Mouse (Mus musculus): ENCODE measurements around the gene Hist3h2a.

Hist3h2a gene

DNA sequence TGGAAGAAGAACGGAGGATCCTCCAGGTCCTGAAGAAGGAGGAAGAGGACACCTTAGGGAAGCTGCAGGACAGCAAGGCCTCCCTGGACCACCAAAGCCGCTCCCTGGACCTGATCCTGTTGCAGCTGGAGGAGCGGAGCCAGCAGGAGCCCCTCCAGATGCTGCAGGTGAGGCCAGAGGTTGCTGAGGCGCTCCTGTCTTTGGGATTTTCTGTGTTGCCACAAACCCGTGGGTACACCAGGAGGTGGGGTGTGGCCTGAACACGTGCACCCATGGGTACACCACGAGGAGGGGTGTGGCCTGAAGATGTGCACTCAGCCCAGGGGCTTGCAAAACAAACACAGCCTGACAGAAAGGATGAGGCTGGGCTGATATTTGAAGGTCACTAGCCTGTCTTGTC is 14.1 kb downstream of the Hist3h2a start:
- no peak for DNase-seq (ENCODE audit: low read depth, low spot score)

DNA sequence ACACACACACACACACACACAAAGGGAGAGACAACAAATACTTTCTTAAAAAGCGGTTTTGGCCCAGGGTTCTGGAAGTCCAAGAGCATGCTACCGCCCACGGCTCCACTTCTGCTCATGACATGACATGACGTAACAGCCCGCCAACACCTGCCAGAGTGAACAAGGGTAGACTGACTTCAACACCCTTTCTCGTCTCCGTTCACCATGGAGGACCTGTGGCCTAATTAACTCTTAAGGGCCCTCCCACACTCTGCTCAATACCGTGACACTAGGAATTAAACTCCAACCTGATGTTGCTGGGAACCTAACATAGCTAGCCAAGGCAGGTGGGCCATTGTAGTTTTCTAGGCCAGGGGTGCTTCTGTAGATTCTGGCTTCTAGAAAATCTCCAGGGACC is 14.5 kb downstream of the Hist3h2a start:
- no peak for DNase-seq (ENCODE audit: low read depth, low spot score)

DNA sequence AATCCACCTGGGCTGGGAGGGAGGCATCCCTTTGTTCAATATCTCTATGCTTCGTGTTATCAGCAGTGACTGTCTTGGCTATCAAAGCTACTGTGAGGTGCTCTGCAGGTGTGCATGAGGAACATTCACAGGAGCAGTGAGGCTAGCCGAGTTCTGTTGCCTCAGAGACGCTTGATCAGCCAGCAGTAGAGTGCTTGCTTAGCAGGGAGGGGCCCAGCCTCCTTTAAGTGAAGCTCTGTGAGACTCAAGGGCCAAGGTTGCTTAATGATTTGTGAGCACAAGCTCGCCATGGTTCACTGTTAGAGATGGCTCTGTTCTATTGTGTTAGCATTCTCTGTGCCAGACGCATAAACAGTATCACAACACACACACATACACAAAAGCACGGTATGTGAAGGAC is 15.2 kb downstream of the Hist3h2a start:
- DNase-seq (ENCODE audit: low read depth, low spot score) = no peak

DNA sequence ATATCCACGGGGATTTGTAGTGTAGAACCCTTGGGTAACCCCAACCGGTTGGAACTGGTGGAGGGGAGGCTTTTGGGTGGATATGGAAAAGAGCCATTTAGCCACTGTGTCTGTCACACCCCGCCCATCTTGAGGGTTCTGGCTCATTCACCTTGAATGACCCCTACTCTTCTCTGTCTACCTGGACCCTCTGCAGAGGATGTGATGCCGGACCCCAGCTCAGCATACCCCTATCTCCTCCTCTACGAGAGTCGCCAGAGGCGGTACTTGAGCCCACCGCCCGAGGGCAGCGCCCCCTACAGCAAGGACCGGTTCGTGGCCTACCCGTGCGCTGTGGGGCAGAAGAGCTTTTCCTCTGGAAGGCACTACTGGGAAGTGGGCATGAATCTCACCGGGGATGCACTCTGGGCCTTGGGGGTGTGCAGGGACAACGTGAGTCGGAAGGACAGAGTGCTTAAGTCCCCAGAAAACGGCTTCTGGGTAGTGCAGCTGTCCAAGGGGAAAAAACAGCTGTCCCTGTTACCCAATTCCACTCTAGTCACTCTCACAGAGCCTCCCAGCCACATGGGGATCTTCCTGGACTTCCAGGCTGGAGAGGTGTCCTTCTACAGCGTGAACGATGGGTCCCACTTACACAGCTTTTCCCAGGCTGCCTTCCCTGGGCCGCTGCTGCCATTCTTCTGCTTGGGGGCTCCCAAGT is 16.5 kb downstream of the Hist3h2a start:
- DNase-seq (ENCODE audit: low read depth, low spot score) = peak; percentile 29

DNA sequence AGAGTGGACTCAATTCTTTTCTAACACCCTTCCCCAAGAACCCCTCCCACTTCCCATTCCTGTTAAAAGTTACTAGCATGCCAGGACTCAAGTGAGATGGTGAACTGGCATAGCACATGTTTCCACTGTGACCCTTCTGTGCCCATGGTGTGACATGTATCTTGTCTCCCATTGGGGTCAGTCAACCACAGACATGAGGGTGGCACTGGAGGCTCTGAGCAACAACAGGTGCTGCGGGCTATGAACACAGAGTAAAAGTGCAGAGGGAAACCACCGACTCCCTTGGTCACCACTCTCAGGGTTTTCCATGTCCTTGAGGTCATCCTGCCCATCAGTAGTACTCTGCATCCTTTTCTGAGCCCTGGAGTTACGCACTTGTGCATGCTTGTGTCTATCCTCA is 17.3 kb downstream of the Hist3h2a start:
- DNase-seq (ENCODE audit: low read depth, low spot score) = no peak

DNA sequence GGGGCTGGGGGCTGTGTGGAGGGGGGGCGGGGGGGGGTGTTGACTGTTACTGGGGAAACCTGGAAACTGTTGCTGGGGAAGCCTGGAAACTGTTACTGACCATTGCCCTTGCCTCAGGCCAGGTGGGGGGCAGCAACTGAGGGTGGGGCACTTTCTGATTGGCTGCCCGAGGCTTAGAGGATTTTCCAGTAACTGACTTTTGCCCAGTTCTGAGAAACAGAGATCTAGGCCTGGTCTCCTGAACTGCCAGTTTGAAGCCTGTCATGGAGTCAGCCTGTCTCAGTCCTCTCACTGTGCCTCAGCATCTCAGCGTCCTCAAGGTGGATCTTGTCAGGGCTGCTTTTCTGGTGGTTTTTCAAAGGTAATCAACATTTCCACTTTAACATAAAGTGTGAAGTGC is 19.9 kb downstream of the Hist3h2a start:
- DNase-seq (ENCODE audit: low read depth, low spot score) = no peak

DNA sequence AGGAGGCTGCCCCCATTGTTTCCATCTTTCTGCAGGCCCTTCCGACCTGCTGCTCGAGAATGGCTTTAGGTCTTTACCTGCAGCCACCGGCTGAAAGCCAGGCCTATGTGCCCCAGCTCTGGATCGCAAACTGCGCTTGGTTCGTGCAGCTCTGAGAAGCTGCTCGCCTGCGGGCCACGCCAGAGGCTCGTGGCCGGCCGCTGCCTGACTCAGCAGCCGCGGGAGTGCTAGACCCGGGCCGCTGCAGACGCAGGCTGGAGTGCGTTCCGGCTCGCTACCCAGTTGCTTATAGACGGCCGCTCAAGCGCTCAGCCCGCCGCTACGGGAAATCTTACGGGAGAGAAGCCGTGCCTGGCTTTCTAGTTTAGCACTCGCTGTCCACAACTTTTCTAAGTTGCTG is 22.7 kb downstream of the Hist3h2a start:
- DNase-seq (ENCODE audit: low read depth, low spot score) = peak; percentile 44

DNA sequence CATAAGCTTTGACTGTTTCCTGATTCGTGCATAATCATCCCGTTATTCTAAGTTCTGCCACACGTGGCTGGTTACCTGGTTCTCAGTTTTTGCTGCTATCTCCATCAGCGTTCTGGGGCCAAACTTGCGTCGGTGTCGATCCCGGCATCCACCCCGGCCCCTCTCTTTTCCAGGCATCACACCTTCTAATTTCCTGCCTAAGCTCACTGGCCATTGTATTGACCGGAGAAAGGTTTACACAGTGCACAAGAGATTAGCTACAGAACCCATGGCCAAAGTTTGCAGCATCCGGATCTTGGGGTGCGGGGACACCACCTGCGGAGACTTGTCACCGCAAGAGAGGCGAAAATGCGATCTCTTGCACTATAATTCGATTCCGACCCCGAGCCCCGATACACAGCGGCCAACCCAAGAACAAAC is 23.1 kb downstream of the Hist3h2a start:
- DNase-seq (ENCODE audit: low read depth, low spot score) = no peak

DNA sequence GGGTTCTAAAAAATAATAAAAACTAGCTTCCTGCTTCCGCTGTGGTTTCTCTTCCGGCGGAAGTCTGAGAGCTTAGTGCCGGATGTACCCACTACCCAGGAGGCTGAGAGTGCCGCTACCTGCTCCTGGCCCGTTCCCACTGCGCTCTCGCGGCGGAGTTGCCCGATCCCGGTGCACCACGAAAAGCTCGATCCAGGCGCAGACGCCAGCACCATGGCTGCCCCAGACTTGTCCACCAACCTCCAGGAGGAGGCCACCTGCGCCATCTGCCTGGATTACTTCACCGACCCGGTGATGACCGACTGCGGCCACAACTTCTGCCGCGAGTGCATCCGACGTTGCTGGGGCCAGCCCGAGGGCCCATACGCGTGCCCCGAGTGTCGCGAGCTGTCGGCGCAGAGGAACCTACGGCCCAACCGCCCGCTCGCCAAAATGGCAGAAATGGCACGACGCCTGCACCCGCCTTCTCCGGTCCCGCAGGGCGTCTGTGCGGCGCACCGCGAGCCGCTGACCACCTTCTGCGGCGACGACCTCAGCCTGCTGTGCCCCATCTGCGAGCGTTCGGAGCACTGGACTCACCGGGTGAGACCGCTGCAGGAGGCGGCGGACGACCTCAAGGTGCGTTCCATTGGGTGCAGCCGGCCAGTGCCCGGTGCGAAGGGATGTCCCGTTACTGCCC is 23.7 kb downstream of the Hist3h2a start, which contains the start of gene Trim11:
TSS of gene Trim11 (plus strand) at position 67 of the 679 bp plus-strand sequence.
- DNase-seq (ENCODE audit: low read depth, low spot score) = peak; percentile 89

DNA sequence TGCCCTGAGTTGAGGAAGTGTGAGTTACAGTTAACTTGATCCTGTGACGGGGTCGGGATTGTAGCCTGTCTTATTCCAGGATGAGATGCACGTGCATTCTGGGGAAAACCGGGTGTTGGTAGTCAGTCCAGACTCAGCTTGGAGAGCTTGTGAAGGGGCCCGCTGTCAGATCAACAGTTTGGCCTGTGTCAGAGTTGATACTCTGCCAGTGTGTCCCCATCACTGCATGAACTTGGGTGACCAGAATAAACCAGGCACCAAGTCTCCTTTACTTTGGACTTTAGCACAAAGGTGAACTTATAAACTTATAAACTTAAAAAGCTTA is 24.2 kb downstream of the Hist3h2a start:
- DNase-seq (ENCODE audit: low read depth, low spot score) = peak; percentile 25

DNA sequence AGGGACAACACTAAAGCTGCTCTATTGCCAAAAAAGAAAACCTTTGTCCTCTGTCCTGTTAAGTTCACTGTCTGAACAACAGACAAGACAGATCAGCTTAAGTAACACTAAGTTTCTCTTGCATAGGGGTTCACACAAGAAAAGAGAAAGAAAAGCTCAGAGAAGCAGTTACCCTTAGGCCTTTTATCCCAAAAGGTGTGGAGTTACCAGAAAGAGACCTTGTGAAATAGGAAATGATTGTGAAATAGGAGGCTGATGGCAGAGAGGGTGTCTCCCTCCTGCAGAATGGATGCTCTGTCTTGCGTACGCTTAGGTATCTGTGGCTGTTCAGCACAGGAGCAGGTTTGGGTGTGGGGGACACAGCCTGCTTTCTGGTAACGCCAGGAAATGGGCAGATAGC is 24.7 kb downstream of the Hist3h2a start:
- DNase-seq (ENCODE audit: low read depth, low spot score) = no peak

DNA sequence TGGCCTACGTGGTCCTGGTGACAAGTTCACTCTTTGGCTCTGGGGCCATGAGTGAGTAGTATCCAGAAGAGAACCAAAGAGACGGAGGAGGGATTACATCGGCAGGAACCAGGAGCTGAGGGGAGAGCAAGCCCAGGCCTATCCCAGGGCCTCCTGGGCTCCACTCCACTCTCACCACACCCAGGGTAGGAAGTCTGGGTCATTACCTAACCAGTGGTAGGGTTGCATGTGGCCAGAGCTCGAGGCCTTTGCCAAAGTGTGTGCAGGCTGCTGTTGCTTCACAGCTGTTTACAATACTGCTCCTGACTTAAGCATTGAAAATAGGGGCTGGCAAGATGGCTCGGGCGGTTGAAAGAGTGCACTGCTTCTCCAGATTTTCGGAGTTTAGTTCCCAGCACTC is 25.2 kb downstream of the Hist3h2a start:
- DNase-seq (ENCODE audit: low read depth, low spot score) = no peak

DNA sequence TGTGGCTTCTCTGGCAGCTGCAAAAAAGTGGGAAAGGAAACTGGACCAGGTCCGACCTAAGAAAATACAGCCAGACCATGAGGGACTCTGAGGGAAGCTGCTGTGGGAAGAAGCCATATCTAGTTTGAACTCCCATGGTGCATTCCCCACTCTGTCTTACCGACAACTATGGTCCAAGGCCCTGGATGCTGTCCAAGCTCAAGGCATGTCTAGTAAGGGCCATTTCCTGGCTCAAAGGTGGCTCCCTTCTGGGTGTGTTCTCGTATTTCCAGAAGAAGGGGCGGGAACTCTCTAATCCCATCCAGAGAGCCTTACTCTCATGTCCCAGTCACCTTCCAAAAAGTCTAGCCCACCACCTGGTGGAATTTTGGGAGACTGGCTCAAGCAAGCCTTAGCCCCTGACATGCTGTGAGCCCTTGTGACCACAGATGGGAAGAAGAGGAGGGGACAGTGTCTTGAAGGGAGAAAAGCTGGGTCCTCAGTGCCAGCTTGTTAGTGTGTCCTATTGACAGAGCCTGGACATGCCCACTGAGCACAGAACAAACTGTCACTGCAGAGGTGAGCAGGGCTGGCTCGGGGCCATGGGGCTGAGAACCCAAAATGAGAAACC is 26.0 kb downstream of the Hist3h2a start:
- peak; percentile 32 for DNase-seq (ENCODE audit: low read depth, low spot score)

DNA sequence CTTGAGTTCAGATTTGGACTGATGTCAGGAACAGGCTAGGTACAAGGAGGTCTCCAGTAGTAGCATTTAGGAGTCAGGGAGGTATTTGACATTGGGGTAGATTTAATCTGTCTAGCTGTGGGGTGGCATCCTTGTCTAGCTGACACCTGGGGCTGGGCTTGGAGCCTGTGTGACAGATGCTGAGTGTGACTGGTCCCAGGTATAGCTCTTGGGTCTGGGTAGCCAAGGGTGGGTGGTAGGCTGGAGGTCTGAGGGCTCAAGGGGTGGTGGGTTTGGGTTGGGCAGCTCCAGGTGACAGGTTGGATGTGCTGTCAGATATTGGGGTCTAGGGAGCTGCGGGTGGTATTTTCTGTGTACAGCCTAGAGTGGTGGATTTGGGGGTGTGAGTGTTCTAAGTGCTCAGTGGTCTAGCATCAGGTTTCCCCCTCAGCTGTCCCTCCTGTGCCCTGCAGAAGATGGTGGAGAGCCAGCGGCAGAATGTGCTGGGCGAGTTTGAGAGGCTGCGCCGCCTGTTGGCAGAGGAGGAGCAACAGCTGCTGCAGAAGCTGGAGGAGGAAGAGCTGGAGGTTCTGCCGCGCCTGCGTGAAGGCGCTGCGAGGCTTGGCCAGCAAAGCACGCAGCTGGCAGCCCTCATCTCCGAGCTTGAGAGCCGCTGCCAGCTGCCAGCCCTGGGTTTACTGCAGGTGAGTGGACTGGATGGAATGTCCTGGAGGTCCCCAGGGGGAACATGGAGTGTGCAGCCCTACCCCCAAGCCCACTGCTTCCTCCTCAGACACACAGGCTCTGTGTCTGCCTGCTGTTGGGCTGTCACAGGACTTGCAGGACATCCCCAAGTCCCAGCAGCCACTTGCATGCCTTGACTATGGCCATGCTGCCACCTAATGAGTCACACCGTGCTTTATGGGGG is 27.3 kb downstream of the Hist3h2a start:
- peak; percentile 66 for DNase-seq (ENCODE audit: low read depth, low spot score)

DNA sequence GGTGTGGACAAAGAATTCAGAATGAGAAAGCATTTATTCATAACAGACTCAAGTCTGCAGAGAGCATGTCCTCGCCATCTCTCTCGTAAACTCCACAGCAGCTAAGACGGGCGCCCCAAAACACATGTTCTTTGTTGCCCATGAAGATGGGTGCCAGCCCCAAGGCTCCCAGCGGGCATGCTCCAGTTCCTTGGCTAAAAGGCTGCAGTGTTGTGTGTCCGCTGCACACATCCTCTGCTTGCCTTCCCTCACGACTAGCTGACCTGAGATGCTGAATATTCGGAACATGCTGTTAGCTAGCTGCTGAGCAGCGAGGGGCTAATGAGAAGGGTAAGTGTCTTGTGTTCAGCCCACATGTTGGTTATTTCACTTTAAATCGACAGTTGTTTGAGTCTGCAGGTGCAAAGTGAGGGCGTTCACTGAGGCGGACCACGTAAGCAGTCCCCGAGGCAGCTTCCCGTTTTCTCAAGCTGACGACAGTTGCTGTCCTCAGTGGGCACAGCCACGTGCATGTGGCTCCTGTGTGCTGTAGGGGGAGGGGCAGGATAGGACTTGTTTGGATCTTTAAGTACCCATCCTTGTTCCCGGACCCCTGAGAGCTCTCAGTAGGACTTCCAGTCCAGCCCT is 28.1 kb downstream of the Hist3h2a start:
- no peak for DNase-seq (ENCODE audit: low read depth, low spot score)

DNA sequence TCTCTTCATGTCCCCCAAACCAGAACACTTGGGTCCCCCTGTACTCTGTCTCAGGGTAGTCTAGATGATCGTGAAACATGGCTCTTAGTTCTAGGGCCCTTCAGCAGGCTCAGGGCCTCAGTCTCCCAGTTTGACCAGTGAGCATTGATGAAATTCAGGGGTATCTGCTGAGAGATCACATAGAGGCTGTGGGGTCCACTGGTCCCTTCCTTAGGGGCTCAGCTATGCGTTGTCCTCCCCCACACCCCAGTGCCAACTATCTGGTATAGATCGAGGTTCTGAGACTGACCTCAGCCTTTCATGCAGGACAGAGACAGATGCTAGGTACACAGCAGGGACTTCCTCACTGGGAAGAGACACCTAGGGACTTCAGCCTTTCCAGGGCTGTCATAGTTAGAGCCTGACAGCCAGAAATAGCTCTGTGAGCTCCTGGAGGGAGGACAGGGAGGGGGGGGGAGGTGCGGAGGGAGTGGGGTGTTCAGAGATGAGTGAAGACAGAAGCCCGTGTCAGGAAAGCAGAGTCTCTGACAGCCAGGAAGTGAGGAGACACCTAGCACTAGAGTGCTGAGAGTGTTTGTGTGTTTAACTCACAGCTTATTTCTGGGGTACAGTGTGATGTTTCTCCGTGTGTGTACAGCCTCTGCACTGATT is 29.3 kb downstream of the Hist3h2a start:
- no peak for DNase-seq (ENCODE audit: low read depth, low spot score)

DNA sequence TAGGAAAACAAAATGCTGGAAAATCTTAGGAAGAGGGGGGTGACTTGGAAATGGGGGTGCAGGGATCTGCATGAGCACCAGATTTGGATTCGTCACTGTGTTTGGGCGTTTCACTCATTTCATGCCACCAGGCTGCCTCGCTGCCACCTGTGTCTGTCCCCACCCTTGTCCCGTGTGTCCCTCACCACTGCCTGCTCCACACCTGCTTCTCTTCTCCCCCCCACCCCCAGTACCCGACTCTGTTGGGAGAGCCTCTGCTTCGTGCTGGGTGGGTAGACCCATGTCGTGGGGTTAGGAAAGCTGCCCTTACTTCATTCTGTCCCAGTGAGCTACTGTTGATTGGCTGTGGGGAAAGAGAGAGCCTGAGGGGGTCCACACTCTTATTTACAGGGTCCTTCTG is 30.2 kb downstream of the Hist3h2a start:
- DNase-seq (ENCODE audit: low read depth, low spot score) = no peak

DNA sequence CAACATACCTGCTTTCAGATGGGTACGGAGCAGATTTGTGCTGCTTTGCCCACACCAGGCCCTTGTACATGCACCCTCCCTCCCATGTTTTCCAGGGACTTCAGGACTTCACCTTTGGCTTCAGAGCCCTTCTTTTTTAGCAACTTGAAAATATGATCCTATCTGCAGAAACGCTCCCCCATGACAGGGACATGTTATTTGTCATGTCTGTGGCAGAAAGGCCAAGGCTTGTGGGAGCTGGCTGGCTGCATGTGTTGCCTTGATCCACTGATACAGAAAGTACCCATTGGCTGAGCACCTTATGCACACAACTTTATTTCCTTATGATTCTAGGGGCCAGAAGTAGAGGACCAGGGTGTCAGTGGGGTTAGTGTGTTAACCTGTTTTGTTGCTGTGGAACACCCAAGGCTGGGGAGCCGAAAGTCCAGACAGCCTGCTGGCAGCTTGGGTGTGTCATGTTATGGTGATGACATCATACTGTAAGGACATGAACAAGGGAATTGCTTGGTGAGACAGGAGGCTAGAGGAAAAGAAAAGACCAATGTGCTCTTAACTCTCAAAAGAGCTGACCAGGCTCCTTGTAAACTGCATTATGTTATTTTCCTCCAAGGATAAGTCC is 30.9 kb downstream of the Hist3h2a start:
- DNase-seq (ENCODE audit: low read depth, low spot score) = no peak

DNA sequence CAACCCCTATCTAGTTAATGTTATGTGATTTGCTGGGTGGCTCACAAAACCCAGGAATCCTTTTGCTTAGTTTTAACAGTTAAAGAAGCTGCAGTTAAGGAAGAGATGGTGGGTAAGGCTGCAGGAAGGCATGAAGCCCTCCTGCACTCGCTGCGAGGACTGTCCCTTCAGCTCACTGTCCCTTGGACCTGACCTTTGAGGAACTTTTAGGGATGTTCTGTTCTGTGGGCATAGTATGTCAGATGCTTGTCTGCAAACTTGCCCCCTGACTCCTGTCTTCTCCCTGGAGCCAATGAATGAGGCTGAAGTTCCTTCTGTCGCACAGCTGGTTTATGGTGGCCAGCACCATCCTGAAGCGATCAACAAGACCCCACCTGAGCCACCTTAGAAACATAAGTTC is 34.7 kb downstream of the Hist3h2a start:
- no peak for DNase-seq (ENCODE audit: low read depth, low spot score)

DNA sequence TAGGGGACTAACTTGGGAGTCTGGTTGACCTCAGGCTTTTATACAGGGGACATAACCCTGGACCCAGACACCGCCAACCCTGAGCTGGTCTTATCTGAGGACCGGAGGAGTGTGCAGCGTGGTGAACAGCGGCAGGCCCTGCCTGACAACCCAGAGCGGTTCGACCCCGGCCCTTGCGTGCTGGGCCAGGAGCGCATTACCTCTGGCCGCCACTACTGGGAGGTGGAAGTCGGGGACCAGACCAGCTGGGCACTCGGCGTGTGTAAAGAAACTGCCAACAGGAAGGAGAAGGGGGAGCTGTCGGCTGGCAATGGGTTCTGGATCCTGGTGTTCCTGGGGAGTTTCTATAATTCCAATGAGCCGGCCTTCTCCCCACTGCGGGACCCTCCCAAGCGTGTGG is 35.7 kb downstream of the Hist3h2a start:
- DNase-seq (ENCODE audit: low read depth, low spot score) = peak; percentile 45

DNA sequence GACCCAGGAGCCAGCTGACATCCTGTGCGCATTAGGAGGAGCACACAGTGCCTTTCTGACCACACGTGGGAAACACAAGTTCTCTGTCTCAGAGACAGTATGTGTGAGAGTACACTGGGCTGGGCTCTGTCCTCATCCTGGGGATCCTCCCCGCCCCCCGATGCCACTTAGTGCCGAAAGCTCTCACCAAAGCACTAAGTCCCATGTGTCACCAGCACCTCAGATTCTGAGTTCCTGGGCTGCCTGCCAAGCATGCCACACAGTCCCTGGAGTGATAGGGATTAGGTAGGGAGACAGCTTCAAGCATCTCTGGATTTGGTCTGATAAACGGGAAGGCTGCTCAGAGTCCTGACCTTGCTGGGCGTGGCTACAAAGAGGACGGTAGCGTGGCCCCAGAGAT is 36.3 kb downstream of the Hist3h2a start:
- DNase-seq (ENCODE audit: low read depth, low spot score) = peak; percentile 13

All from R1 (cell line).